Mouse (Mus musculus) liver, embryonic 13.5 days (tissue): Measurements from ENCODE around the gene Os9. TPM values are rescaled to one million over a fixed set of nuclear protein-coding genes. Genes with fewer than 3 reads are reported as not detected.
"Not testable (repeated sequence)": the region's sequence is repeated elsewhere in the genome, so short reads cannot be mapped to it uniquely, and the experiment has no call there.

Experiments used
- ATAC-seq: fragments of 200-750 bp; cut with Nextera tagmentation; 2 replicates; pipeline ENCODE4 v1.8.0; 2017; ENCODE audit warnings: low read depth, mild to moderate bottlenecking, moderate number of reproducible peaks, moderate library complexity
- DNase-seq: peaks from one replicate; pipeline ENCODE4 v3.0.0; 2022
- H3K27ac ChIP-seq: fragments of 300-500 bp; sonication (generic); 2 replicates; pipeline ENCODE4 v1.5.1; 2015; ENCODE audit warnings: moderate library complexity, mild to moderate bottlenecking, inconsistent platforms
- H3K27me3 ChIP-seq: fragments of 300-500 bp; sonication (generic); 2 replicates; pipeline ENCODE4 v1.6.1; 2015; ENCODE audit warnings: mild to moderate bottlenecking, inconsistent platforms
- H3K36me3 ChIP-seq: fragments of 300-500 bp; sonication (generic); 2 replicates; pipeline ENCODE4 v1.6.1; 2015; ENCODE audit warnings: mild to moderate bottlenecking, inconsistent platforms
- H3K4me1 ChIP-seq: fragments of 300-500 bp; sonication (generic); replicated peaks from 2 replicates; pipeline ENCODE4 v1.6.1; 2015; ENCODE audit warnings: inconsistent platforms
- H3K4me2 ChIP-seq: fragments of 300-500 bp; sonication (generic); 2 replicates; pipeline ENCODE4 v1.6.1; 2015; ENCODE audit warnings: inconsistent platforms, mild to moderate bottlenecking, moderate library complexity
- H3K4me3 ChIP-seq: fragments of 300-500 bp; sonication (generic); replicated peaks from 2 replicates; pipeline ENCODE4 v1.5.1; 2015; ENCODE audit warnings: mild to moderate bottlenecking, inconsistent platforms
- H3K9ac ChIP-seq: fragments of 300-500 bp; sonication (generic); 2 replicates; pipeline ENCODE4 v1.6.1; 2015; ENCODE audit warnings: mild to moderate bottlenecking, inconsistent platforms
- H3K9me3 ChIP-seq: fragments of 300-500 bp; sonication (generic); replicated peaks from 2 replicates; pipeline ENCODE4 v1.6.1; 2016; ENCODE audit warnings: inconsistent platforms
- WGBS: fragments of 180-500 bp; shearing (Covaris S2); methylation state at CpG from one replicate; pipeline ENCODE4 v1.1.7; 2015; ENCODE audit not compliant: insufficient replicate concordance; 5-methylcytosine and 5-hydroxymethylcytosine counted together
- polyA plus RNA-seq: library from polyadenylated mRNA; unstranded; fragments of >200 nt; fragmentation: Nextera tagmentation; extraction: Ambion mirVana; gene quantifications from 2 replicates; pipeline ENCODE4 v1.2.1, GENCODE M21; 2015

Os9 gene
- polyA plus RNA-seq, 1 experiment from 2014 or later = 45.6 TPM

- Histone ChIP-seq H3K4me1 (peaks cover 11% of the 10 kb centered on the region), H3K9me3 (no peaks in the 10 kb centered on the region), H3K9ac (no peak overlapping the region), H3K4me2 (no peak overlapping the region), H3K27me3 (no peaks in the 10 kb centered on the region), H3K4me3 (no peak overlapping the region), H3K36me3 (no peaks in the 10 kb centered on the region), H3K27ac (no peak overlapping the region)
- DNase-seq (no peak), ATAC-seq (no peak)
- WGBS = 70% methylated on average over 4 of the region's 5 CpGs
Observed at GRCm38 (mm10) chr10:127145303-127145702, 24.4 kb upstream of the Os9 start.

GRCm38 (mm10) chr10:127144536-127144935 lies 23.6 kb upstream of the Os9 start:
- no peak for ATAC-seq
- no peak overlapping the region for H3K4me2 ChIP-seq
- no peak overlapping the region for H3K4me3 ChIP-seq
- no peak overlapping the region for H3K27ac ChIP-seq
- H3K36me3 ChIP-seq = no peaks in the 10 kb centered on the region
- no peak overlapping the region for H3K9ac ChIP-seq
- 65% methylated on average over 7 of the region's 7 CpGs for WGBS
- no peaks in the 10 kb centered on the region for H3K27me3 ChIP-seq
- DNase-seq = no peak
- H3K9me3 ChIP-seq = no peaks in the 10 kb centered on the region
- H3K4me1 ChIP-seq = peaks cover 11% of the 10 kb centered on the region

DNA sequence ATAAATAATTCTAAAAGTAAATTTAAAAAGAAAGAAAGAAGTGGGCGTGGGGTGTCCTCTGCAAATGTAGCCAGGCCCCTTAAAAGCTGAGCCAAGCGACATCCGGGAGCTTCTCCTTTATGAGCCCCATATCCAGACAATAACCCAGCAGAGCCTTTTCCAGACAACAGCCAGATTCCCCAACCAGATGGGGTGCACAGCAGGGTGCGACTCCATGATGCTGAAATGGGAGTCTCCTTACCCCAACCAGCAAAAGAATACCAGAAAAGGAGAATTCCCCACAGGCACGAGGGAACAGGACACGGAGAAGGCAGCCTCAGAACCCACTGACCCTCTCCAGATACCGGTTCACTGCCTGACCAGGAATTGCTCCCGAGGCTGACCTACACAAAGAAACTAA lies 22.3 kb upstream of the Os9 start:
- H3K4me2 ChIP-seq = no peak overlapping the region
- no peak for DNase-seq
- no peak overlapping the region for H3K9ac ChIP-seq
- H3K36me3 ChIP-seq = no peaks in the 10 kb centered on the region
- 71% methylated on average over 8 of the region's 8 CpGs for WGBS
- no peaks in the 10 kb centered on the region for H3K27me3 ChIP-seq
- no peak overlapping the region for H3K4me3 ChIP-seq
- H3K27ac ChIP-seq = no peak overlapping the region
- H3K9me3 ChIP-seq = no peaks in the 10 kb centered on the region
- ATAC-seq = no peak
- H3K4me1 ChIP-seq = peaks cover 21% of the 10 kb centered on the region

- no peak for DNase-seq
- Histone ChIP-seq H3K27ac (no peak overlapping the region), H3K9me3 (no peaks in the 10 kb centered on the region), H3K4me2 (no peak overlapping the region), H3K4me3 (no peak overlapping the region), H3K4me1 (peaks cover 35% of the 10 kb centered on the region), H3K9ac (no peak overlapping the region), H3K36me3 (no peaks in the 10 kb centered on the region), H3K27me3 (no peaks in the 10 kb centered on the region)
- WGBS = 56% methylated on average over 8 of the region's 8 CpGs
- no peak for ATAC-seq
Observed at GRCm38 (mm10) chr10:127141500-127141899, 20.6 kb upstream of the Os9 start.

DNA sequence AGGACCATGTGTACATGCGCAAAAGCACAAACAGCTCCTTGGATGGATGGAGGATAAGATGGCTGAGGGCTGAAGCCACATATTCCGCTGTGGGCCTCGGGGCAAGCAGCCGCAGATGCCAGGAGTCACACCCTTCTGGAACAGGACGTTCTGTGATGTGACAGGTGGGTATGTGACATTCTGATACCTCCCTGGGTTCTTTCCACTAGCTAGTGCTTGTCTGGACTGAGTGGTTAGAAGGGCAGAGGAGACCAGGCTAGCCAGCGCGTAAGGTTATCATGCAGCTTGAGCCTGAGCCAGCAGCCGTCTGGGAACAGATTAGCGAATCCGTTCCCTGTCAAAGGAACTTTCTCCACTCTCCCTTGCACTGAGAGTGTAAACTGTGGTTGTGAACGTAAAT lies 20.0 kb upstream of the Os9 start:
- 72% methylated on average over 11 of the region's 11 CpGs for WGBS
- Histone ChIP-seq H3K4me3 (no peak overlapping the region), H3K36me3 (no peaks in the 10 kb centered on the region), H3K9ac (no peak overlapping the region), H3K4me2 (no peak overlapping the region), H3K27me3 (no peaks in the 10 kb centered on the region), H3K9me3 (no peaks in the 10 kb centered on the region), H3K4me1 (peaks cover 40% of the 10 kb centered on the region), H3K27ac (no peak overlapping the region)
- ATAC-seq (no peak), DNase-seq (no peak)

GRCm38 (mm10) chr10:127138328-127139141 lies 17.6 kb upstream of the Os9 start:
- Histone ChIP-seq H3K9me3 (no peaks in the 10 kb centered on the region), H3K9ac (no peak overlapping the region), H3K36me3 (no peaks in the 10 kb centered on the region), H3K27ac (peak overlapping the region; percentile 56), H3K27me3 (no peaks in the 10 kb centered on the region), H3K4me1 (peaks cover 56% of the 10 kb centered on the region), H3K4me3 (no peak overlapping the region), H3K4me2 (no peak overlapping the region)
- ATAC-seq (no peak), DNase-seq (no peak)
- WGBS = 63% methylated on average over 18 of the region's 18 CpGs

DNA sequence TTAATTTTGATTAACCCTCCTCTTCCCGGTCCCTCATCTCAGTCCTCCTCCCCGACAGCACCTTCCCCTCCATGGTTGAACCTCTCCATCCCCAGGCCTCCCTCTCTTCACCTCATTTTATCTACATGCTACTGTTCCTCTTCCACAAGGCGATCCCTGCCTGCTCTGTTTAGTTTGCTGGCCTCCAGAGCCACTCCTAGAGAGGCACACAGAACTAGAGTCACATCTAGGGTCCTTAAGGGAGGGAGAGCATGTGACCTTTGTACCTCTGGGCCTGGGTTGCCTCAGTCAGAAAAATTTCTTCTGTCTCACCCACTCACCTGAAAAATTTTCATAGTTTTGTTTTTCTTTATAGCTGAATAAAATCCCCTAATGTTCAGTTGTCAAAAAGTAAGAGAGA lies 17.0 kb upstream of the Os9 start:
- Histone ChIP-seq H3K27ac (peak overlapping the region; percentile 34; the same call in 1 of the 2 replicates), H3K9ac (no peak overlapping the region), H3K4me1 (peaks cover 56% of the 10 kb centered on the region), H3K4me3 (no peak overlapping the region), H3K4me2 (no peak overlapping the region), H3K27me3 (no peaks in the 10 kb centered on the region), H3K9me3 (no peaks in the 10 kb centered on the region), H3K36me3 (no peaks in the 10 kb centered on the region)
- 67% methylated on average over 3 of the region's 3 CpGs for WGBS
- ATAC-seq = no peak
- DNase-seq = no peak

- no peak overlapping the region for H3K9ac ChIP-seq
- DNase-seq = no peak
- H3K27me3 ChIP-seq = no peaks in the 10 kb centered on the region
- WGBS = 47% methylated on average over 4 of the region's 4 CpGs
- no peak overlapping the region for H3K4me3 ChIP-seq
- H3K4me2 ChIP-seq = no peak overlapping the region
- H3K9me3 ChIP-seq = no peaks in the 10 kb centered on the region
- H3K27ac ChIP-seq = peak overlapping the region; percentile 78
- H3K36me3 ChIP-seq = no peaks in the 10 kb centered on the region
- H3K4me1 ChIP-seq = peaks cover 55% of the 10 kb centered on the region
- ATAC-seq = no peak
Observed at GRCm38 (mm10) chr10:127136510-127136909, 15.6 kb upstream of the Os9 start.

- H3K4me1 ChIP-seq = peaks cover 48% of the 10 kb centered on the region
- H3K4me3 ChIP-seq = no peak overlapping the region
- H3K4me2 ChIP-seq = peak overlapping the region; percentile 41
- H3K36me3 ChIP-seq = no peaks in the 10 kb centered on the region
- H3K27ac ChIP-seq = peak overlapping the region; percentile 78
- WGBS = 19% methylated on average over 8 of the region's 8 CpGs
- no peaks in the 10 kb centered on the region for H3K27me3 ChIP-seq
- DNase-seq = peak; percentile 64
- no peaks in the 10 kb centered on the region for H3K9me3 ChIP-seq
- peak overlapping the region; percentile 30; the same call in 1 of the 2 replicates for H3K9ac ChIP-seq
- peak; percentile 89 for ATAC-seq
Observed at GRCm38 (mm10) chr10:127135118-127135836, 14.3 kb upstream of the Os9 start.

DNA sequence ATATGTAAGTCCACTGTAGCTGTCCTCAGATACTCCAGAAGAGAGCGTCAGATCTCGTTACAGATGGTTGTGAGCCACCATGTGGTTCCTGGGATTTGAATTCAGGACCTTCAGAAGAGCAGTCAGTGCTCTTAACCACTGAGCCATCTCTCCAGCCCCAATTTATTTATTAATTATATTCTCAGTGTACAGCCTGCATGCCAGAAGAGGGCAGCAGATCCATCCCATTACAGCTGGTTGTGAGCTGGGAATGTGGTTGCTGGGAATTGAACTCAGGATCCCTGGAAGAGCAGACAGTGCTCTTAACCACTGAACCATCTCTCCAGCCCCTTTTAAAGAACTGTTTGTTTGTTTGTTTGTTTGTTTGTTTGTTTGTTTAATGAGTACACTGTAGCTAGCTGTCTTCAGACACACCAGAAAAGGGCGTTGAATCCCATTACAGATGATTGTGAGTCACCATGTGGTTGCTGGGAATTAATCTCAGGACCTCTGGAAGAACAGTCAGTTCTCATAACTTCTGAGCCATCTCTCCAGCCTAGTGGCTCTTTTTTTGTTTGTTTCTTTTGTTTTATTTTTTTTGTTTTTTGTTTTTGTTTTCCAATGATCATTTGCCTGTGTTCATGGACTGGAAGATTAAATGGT lies 13.6 kb upstream of the Os9 start:
- not testable (repeated sequence) for H3K27me3 ChIP-seq, H3K9ac ChIP-seq, H3K4me3 ChIP-seq, H3K9me3 ChIP-seq, DNase-seq, ATAC-seq, H3K36me3 ChIP-seq, H3K4me2 ChIP-seq
- WGBS = 75% methylated on average over 3 of the region's 3 CpGs
- Histone ChIP-seq H3K27ac (peak overlapping the region; percentile 78), H3K4me1 (peaks cover 48% of the 10 kb centered on the region)

DNA sequence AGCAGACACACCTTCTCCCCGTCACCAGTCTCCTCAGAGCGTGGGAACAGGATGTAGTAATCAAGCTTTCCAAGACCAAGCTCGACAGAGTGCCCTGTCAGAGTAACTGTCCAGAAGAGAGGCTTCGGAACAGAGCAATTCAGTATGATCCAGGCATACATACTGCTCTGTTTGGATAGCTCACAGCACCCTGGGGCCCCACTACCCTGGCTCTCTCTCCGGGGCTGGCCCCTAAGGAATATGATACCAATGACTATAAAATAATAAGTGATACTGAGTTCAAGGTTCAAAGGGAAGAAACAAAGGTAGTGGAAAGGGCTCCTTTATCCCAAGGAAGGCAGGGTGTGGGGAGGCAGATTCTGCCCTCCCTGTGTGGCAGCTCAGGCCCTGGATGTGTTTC lies 11.5 kb upstream of the Os9 start:
- Histone ChIP-seq H3K4me2 (no peak overlapping the region), H3K4me1 (peaks cover 47% of the 10 kb centered on the region), H3K27ac (no peak overlapping the region), H3K27me3 (no peaks in the 10 kb centered on the region), H3K4me3 (no peak overlapping the region), H3K36me3 (no peaks in the 10 kb centered on the region), H3K9me3 (no peaks in the 10 kb centered on the region), H3K9ac (no peak overlapping the region)
- ATAC-seq (no peak), DNase-seq (no peak)
- WGBS = 62% methylated on average over 5 of the region's 5 CpGs
